ENCODE assay signal across 8 mouse cellular contexts in the genomic region with DNA sequence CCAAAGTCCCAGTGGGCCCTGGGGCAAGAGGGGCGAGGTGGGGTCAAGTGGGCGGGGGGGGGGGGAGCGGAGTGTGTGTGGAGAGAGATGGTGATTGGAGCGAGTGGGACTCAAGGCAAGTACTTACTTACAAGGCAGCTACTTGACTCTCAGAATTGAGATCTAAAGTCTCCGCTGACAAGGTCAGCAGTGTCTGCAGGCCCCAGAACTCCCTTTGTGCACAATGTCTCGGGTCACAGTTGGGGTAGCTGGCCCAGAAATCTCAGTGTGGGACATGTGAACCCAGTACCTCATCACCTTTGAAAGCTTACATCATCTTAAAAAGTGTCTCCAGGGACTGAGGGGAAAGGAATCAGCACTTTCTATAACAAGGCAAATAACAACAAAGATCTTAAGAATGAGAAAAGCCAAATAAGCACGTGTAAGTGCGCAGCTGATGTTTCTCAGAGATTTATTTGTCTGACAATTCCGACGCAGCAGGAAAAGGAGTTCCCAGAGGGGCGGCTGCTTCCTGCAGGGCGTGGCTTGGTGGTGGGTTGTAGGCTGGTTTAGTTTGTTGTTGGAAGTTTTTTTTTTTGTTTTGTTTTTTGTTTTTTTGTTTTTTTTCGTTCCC.
DNase-seq lines count a peak whose midpoint lies in the region; ATAC-seq lines count a peak whose summit lies in the region.

No protein-coding gene starts in this region.

- no peak overlapping the region for H3K9ac ChIP-seq in limb, embryonic 11.5 days (ENCODE audit: low read length)

- H3K4me3 ChIP-seq in limb, embryonic 11.5 days (ENCODE audit: low read depth, low read length): peak overlapping the region; percentile 29

- peak overlapping the region; percentile 73 for H3K4me2 ChIP-seq in limb, embryonic 11.5 days (ENCODE audit: low read depth, severe bottlenecking)

- peaks cover 9% of the 10 kb centered on the region for H3K4me1 ChIP-seq in limb, embryonic 11.5 days (ENCODE audit: control insufficient read depth, insufficient read depth, low read length)

- 5% methylated on average over 13 of the region's 13 CpGs for WGBS in limb, embryonic 11.5 days

- DNase-seq in thymus, postnatal 4 days: peak; percentile 26
- DNase-seq in thymus, postnatal 25 days: no peak
- peak; percentile 45 for DNase-seq in heart, postnatal 4 days
- peak; percentile 62 for DNase-seq in limb, embryonic 11.5 days (ENCODE audit: low spot score)
- peak; percentile 34 for DNase-seq in naive thymus-derived CD4-positive, alpha-beta T cell, adult 2 months (ENCODE audit: low read depth)
- no peak for DNase-seq in cerebellum, postnatal 36 days
- DNase-seq in frontal cortex, adult 2 months (ENCODE audit: extremely low spot score in 1 of 2, low spot score in 1 of 2): no peak

- no peaks in the 10 kb centered on the region; the same call in 1 of the 2 replicates for H3K9me3 ChIP-seq in limb, embryonic 11.5 days (ENCODE audit: control insufficient read depth, low read length)

- no peaks in the 10 kb centered on the region for H3K36me3 ChIP-seq in limb, embryonic 11.5 days (ENCODE audit: control insufficient read depth, insufficient read depth, low read length)

- ATAC-seq in limb, embryonic 11.5 days (ENCODE audit: insufficient number of reproducible peaks, low FRiP score, low TSS enrichment, low read depth): no peak
- ATAC-seq in erythroid progenitor cell, adult 5-6 weeks (replicated peaks; ENCODE audit: low FRiP score, poor library complexity, severe bottlenecking): no peak

- H3K27me3 ChIP-seq in limb, embryonic 11.5 days (ENCODE audit: control insufficient read depth, insufficient read depth, low read length): no peaks in the 10 kb centered on the region

- H3K27ac ChIP-seq in limb, embryonic 11.5 days (replicated peaks; ENCODE audit: low read depth, low read length): peak overlapping the region; percentile 56

Comparison
In these comparisons a context has a peak if more than half of its experiments do, and no peak if none do; other contexts are left out.
1. DNase-seq: peak in thymus, postnatal 4 days (single experiment), heart, postnatal 4 days (single experiment), limb, embryonic 11.5 days (single experiment) and naive thymus-derived CD4-positive, alpha-beta T cell, adult 2 months (single experiment); none in thymus, postnatal 25 days (single experiment), cerebellum, postnatal 36 days (0 of 2) and frontal cortex, adult 2 months (0 of 2).